Mouse (Mus musculus): Measurements from ENCODE around the gene Scd1.
"Not testable (repeated sequence)": the region's sequence is repeated elsewhere in the genome, so short reads cannot be mapped to it uniquely, and the experiment has no call there.

Scd1 gene

DNA sequence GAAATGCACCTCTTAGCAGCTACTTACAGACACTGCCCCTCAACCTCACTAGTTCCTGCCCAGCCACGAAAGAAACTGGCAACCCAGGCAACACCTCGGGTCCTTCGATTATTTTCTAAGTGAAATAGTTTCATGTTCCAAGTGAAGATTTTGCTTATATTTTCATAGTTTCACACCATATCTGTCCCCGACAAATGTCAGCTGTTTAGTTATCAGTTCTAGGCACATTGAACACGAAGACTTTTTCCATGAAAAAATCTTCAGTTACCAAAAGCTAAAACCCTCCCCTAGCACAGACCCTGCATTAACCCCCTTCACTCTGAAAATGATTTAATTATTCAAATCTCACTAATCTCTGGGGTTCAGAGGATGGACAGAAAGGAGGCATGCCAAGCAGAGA is 10.9 kb downstream of the Scd1 start:
- no peak for DNase-seq (ENCODE audit: low read depth)

DNA sequence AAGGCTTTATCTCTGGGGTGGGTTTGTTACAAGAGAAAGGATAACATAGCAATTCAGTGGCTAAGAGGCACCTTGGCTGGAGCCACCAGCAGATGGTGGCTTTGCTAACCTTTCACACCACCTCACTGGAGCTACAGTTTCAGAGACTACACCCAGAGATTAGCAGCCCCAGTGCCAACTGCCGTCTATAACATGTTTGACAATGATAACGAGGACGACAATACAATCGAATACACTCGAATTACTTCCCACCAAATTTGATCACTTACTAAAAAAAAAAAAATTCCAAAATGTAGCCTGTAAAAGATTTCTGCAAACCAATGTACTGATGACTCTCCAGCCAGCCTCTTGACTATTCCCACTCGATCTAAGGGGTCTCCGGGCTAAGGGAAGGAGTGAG is 12.7 kb downstream of the Scd1 start:
- DNase-seq (ENCODE audit: low read depth): no peak

DNA sequence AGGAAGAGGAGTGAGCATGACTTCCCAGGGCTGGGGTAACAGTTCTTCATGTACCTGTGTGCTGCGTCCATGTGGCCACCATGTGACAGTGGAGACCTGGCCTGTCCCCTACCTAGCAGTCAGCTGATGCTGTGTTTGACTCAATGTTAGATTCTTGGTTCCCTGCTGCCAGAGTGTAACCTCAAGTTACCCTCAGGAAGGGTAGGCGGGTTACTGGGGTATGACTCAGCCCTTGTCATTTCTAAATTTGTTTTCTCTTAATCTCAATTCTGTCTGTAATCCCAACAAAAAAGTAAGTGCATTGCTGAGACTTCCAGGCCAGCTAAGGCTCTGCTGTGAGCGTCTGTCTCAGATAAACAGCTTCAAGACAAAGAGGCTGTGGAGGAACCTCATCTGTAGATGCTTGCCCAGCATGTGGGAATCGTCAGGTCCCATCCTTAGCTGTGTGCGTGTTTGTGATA is 13.7 kb downstream of the Scd1 start:
- DNase-seq (ENCODE audit: low read depth): no peak

DNA sequence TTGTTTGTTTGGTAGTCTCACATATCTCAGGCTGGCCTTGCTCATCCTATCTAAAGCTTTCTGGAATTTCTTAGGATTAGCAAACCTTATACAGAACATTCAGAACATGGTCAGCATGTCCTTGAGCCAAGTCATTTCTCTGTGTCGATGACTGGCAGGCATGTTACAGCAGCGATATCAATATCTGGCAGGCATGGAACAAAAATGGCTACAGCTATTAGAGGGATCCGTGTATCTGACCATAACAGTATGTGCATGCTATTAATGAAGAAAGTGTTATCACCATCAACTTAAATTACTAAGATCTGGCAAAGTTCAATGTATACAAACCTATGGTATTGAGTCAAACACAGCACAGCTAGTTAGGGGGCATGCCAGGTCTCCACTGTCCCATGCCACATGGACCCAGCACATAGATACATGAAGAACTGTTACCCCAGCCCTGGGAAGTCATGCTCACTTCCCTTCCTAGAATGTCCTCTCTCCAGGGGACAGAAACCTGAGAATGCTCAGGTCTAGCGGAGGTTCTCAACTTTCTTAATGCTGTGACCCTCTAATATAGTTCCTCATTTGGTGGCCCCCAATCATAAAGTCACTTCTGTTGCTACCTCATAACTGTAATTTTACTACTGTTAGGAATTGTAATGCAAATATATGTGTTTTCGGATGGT is 15.2 kb downstream of the Scd1 start:
- no peak for DNase-seq (ENCODE audit: low read depth)

DNA sequence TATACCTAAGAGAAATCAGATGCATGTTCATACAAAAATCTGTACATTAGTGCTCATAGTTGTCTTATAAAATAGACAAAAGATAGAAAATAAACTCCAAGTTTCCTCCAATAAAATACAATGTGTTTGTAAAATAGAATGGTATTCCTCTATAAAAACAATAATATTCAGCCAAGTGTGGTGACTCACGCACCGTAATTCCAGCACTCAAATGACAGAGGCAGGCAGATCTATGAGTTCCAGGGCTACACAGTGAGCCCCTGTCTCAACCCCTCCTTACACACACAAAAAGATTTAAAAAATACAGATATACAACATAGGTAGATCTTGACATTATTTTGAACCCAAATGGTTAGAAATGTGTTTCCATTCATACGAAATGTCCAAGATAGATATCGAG is 15.8 kb downstream of the Scd1 start:
- DNase-seq (ENCODE audit: low read depth): no peak

DNA sequence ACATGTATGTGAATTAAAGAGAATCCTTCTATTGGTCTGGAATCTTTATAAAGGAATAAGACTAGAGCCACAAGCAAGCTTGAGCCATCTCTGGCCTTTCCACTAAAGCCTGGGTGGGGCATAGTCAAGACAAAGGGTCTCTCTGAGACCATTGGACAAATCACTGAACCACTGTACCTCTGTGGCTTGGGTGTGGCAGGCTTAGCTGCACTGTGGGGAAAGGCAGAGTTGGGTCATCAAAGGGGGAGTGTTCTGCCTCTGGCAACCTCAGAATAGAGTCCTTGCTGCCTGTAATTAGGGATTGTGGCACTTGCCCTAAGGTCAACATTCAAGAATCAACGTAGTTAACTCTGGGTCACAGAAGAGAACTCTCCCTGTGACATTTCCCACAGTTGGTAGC is 18.2 kb downstream of the Scd1 start:
- no peak for DNase-seq (ENCODE audit: low read depth)

DNA sequence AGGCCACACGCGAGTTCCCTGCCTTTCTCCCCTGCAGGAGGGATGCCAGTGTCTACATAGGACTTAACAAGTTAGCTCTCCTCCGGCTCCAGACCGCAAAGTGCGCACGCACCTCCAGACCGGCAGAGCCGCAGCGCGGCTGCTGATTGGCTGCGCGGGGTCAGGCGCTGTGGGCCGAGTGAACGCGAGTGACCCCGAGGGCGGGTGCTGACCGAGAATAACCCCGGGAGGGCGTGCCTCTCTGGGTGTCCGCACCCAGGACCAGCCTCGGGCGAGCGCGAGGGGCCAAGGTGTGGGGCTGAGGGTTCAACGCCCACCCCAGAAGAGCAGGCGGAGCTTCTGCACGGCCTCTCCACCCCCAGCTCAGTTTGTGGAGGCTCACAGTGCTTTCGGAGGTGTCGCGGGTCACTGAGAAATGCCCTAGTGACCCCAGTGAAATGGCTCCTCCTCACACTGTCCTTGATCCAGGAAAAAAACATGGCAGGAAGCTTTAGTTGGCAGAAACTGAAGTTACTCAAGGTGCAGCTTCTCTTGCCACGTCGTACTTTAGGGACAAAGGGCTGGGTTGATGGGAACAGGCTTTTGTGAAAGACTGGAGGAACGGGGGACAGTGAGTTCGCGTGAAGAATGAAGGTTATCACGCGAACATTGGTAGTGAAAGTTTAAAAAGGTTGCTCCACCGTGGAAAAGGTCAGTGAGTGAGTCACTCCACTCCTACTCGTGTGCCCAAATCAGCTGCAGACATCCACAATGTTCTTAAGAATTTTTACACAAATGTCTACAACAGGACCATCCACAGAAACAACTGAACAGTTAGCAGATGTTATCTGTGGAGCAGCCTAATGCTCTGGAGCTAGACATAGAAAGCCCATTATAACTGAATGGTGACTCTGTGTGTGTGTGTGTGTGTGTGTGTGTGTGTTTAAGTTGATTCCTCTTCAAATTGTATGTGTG is 18.9 kb downstream of the Scd1 start:
- DNase-seq (ENCODE audit: low read depth): peak; percentile 89

DNA sequence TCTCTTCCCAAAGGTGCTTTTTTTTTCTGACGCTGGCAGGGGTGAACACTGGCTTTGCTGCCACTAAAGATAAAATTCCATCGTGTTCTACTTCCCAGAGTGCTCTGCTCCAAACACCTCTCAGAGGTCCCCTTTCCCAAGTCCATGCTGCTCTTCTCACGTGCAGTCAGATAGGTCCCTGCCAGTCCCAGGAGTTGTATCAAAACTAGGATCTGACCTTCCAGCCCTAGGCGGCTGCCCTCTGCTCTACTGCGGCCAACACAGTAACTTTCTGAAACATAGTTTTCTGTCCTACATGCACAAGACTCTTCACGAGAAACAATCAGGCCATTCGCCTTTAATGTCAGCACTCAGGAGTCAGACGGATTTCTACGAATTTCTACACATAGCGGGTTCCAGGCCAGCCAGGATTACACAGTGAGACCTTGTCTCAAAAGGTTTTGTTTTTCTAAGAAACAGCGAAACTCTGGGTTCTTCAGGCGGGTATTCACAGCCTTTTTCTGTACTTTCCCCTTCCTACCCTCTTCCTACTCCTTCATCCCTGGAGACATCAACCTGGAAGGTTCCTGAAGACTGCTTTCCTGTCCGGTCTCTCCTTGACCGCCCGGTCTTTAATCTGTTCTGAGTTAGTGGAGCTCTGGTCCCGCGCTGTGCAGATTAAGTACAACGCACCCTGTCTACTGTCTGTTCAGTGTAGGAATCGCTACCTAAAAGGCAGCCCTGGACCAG is 19.8 kb downstream of the Scd1 start:
- DNase-seq (ENCODE audit: low read depth): no peak

DNA sequence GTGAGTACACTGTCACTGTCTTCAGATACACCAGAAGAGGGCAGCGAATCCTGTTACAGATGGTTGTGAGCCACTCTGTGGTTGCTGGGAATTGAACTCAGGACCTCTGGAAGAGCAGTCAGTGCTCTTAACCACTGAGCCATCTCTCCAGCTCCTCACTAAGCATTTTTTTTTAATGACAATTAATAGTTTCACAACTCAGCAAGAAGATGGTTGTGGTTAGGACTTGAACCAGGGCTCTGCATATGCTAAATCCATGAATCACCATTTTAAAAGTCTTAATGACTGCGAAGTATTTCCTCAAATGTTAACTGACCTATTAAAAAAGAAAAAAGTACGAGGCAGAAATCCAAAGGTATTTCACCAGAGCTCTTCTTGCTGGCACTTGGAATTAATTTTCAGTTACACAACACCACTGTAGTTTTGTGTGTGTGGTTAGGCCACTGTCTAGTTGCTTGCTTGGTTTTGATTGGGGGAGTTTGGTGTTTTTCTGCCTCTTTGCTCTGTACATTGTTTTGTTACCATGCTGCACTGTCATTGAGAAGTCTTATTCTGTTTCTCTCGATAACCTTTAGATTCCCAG is 20.5 kb downstream of the Scd1 start:
- no peak for DNase-seq (ENCODE audit: low read depth)

DNA sequence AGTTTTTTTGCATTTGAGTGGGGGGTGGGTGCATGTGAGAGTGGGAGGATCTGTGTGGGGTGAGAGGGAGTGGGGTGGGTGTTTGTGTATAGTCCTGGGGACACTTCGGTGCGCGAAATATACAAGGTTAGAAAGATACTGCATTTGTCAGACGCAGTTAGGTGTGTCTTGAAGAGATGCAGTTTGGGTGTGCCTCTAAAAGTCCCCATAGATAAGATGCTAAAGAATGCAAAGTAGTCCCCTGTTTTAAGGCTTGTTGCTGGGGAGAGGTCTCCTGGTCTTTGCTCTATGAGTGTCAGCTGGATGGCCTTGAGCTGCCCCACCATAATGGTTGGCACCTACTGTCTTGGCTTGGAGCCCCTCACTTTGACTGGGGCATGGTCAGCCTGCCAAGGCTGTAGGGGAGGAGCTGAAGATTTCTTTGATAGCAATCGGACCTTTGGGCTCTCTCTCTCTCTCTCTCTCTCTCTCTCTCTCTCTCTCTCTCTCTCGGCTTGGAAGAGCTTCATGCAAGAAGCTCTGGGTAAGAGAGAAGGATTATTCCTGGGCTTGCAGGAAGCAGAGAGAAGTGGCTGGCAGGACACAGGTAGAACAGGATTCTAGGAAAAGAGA is 21.7 kb downstream of the Scd1 start:
- DNase-seq (ENCODE audit: low read depth): no peak

DNA sequence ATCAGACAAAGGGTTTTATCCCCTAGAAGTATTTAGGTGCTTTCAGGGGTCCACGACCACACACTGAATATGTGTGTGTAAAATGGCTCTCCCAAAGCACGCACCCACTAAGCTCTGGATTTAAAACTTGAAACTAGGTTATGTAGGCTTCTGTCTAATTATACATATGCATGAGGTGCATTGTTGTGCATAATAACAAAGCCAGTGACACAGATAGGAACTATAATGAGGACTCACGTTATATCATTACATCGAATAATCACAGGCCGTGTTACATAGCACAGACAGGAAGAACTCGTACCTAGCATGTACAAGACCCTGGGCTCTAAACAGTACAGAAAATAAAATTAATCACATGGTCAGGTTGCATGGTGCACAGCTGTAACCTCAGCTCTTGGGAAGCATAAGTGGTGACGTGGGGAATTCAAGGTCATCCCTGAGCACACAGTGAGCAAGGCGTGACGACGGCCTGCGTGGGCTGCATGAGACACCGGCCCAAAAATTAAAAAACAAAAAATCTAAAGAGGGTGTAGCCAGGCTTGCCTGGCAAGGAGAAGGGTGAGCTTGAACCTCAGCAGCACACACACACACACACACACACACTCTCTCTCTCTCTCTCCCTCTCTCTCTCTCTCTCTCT is 24.9 kb downstream of the Scd1 start:
- no peak for DNase-seq (ENCODE audit: low read depth)

DNA sequence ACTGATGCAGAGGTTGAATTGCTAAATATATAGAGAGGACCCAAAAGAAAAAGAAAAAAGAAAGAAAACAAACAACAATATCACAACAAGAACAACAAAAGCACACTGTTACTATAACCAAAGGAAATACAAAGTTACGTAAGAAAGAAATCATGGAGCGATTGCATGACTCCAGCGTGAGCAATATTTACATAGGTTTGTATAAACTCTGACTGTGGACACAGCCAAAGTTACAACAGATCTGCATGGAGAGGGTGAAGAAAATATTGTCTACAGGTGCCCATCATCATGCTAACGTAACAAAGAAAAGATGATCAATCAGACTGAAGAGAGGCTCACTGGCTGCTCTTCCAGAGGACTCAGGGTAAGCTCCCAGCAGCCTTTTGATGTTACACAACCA is 27.6 kb downstream of the Scd1 start:
- no peak for DNase-seq (ENCODE audit: low read depth)

DNA sequence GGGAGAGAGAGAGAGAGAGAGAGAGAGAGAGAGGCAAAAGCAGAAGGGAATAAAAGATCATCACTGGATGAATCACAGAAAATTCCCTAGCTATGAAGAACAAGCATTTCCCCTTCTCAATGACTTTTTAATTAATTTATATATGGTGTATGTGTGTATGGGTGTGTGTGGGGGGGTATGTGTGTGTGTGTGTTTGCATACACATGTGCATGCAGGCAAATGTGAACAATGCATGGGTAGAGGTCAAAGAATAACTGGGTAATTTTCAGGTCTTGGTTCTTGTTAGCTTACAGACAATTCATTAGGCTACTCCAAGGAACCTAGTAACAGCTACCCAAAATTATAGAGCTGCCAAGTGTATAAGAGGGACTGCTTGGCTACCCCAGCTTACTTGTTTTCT is 28.6 kb downstream of the Scd1 start:
- no peak for DNase-seq (ENCODE audit: low read depth)

DNA sequence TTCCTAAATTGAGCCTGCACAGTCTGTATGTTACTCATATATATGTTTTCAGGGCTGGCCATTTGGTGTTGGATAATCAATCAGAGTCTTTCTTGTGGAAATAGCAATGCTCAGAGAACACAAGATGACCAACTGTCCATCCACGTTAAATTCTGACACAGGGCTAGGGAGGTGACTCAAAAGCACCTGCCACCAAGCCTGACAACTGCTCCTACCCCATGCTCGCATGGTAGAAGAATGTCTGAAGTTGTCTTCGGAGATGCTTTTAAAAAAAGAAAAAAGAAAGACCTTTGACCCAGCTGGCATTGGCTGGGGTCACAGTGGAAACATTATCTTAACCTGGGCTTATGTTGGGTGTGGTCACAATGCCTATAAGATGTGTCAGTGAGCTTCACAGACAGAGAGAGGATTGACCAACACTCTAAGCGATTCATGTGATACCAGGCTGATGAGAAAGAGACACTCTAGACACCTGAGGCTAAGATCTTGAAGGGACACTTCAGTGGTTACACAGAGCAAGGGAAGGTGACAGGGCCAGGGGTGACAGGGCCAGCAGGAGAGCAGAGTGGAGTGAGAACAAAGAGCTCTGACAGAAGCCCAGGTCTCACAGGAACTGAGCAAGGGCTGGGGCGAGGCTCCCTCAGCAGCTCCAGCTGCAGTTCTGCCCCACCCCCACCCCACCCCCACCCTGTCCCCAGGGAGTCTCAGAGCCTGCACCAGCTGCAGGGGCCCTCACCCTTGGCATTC is 29.9 kb downstream of the Scd1 start:
- DNase-seq (ENCODE audit: low read depth): no peak

DNA sequence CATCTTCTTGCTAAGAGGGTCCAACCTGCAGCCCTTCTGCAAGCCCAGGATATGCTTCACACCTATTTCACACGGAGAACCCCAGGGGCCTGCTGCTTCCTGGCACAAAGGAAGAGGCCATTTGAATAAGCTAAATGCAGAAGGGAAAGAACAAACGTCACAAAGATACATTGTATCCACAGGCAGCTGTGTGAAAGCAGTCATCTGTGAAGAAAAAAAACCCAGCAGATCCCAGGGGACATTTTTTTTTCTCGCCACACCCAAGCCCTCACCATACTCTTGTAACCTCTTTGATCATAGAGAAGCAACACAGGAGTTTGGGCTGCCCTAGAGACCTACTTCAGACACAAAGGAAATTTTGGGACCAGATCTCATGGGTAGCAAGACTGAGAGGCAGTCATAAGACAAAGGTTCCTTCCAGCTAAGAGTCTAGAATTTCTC is 31.1 kb downstream of the Scd1 start:
- DNase-seq (ENCODE audit: low read depth): no peak

DNA sequence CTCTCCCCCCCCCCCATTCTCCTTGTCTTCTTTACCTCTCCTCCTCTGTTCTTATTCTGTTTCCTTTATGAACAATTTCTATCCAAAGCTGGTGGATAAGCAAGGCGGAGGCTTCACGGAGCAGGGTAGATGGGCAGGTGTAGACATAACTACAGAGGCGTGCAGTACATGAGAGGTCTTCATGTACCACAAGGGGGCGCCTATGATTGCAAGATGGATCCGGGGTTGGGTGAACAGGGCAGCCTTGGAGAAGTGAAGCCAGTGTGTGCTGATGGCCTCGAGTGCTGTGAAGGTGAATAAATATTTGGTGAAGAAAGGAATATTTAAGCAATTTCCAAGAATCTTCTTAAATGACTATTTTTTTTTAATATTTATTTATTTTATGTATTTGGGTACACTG is 34.7 kb downstream of the Scd1 start:
- DNase-seq (ENCODE audit: low read depth): peak; percentile 79

DNA sequence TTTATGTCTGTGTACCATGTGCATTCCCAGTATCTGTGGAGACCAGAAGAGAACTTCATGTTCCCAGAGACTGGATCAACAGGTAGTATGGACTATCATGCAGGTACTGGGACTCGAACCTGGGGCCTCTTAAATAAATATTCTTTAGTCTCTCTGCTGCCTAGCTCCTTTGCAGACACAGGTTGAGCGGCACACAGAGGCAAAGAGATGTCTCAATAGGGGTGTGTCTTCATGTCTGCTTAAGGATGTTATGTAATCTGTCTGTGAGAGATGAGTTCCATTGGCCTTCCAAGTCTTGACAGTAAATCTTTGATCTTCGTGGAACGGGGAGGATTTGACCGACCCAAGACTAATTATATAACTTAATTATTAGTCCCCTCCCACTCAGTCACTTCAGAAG is 37.4 kb downstream of the Scd1 start:
- DNase-seq (ENCODE audit: low read depth): no peak

DNA sequence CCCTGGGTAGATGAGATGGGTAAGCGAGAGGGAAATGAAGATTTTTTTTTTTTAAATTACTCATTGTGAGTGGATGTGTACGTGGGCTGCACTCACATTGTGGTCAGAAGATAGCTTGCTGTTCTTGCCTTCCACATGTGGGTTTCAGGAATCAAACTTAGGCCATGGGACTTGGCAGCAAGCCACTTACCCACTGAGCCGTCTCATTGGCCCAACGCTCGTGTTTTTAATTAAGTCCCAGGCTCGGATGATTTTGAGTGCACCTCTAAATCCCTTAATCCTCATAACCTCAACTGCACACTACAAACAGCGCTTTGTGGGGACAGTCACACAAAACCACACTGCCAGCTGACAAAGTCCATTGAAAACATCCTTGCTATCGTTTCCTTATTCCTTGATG is 38.3 kb downstream of the Scd1 start:
- DNase-seq (ENCODE audit: low read depth): no peak

DNA sequence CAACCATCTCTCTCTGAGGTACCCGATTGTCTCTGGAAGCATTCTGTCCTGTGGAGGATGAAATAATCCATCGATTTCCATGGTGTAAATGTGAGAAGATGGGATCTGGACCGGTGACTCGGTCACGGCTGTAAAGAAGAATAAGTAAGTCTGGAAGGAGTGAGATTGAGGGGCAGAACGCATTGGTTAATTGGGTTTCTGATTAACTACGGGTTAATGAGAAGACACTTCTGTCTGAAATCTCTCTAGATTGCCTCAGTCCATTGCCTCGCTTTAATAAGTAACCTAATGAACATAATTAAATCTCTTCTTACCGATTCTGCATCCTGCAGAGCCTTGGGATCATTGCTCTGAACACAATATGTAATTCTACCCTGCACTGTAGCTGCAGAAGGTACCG is 40.6 kb downstream of the Scd1 start:
- DNase-seq (ENCODE audit: low read depth): not testable (repeated sequence)

DNA sequence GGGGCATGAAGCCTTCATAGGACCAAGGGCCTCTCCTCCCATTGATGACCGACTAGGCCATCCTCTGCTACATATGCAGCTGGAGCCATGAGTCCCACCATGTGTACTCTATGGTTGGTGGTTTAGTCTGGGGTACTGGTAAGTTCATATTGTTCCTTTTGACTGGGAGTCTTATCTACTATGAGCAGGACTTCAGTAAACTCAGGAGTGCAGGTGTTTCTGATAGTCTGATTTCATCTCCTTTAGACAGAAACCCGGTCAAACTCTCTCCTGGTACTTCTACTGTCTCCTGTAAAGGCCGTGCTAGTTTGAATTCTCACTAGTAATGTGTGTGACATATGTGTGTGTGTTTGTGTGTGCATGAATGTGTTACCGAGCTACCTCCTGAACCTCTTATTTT is 41.9 kb downstream of the Scd1 start:
- no peak for DNase-seq (ENCODE audit: low read depth)

DNA sequence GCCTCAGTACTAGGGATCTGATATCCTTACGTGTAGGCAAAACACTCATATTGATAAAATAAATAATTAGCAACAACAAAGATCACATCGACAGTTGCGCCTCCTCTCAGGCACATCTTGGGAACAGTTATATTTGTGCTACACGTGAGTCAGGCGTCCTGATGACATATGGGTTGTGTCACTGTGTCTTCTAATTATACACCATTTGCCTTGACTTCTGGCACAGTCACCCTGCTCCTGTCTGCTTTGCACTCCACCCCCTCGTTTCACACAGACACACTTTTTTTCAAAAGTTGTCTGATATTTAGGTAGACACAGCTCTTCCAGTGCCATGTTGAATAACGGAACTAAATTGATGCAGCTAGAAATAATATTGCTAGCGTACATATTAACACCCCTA is 43.6 kb downstream of the Scd1 start:
- no peak for DNase-seq (ENCODE audit: low read depth)

Measured in c-Kit-positive CD71-negative TER-119-negative erythroid progenitor cells, embryonic 14.5 days (primary cell).